Mouse (Mus musculus): ENCODE measurements around the gene Gm11096.

The Gm11096 gene

DNA sequence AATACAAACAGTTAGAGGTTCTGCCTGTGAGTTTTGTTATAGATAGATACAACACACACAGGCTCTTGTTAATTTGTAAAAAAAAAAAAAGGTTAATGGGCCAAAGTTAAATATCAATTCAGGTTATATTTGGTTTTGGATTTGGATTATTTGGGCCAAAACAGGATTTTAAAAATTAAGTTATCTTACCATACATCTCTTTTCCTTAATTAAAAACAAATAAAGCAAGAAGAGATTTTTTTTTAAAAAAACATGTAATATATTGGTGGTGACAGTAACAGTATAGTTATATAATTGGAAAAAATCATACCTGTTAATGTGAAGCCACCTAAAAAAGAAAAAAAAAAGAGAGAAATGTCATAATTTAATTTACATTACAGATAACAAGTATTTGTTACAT, at the start of gene Gm11096:
Gene Gm11096 (plus strand): TSS at position 301 of the 400 bp plus-strand sequence.
- DNase-seq (ENCODE audit: low read depth): no peak

DNA sequence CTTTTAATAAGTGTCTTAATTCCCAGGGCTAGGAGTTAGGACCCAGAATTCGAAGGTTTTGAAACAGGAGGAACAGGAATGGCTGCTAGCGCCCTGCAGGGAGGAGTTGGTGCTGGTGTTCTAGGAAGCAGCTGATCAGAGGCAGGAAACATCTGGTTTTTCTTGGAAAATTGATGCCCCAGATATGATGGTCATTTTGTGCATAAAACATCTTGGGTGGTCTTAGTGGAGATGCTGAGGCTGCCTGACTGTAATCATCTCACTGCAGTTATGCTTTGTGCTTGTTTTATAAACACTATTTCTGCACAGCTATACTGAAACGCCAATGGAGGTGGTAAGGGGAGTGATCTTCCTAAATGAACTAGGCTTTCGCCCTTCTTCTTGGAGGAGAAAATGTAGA, 48.5 kb upstream of the Gm11096 start:
- no peak for DNase-seq (ENCODE audit: low read depth)

DNA sequence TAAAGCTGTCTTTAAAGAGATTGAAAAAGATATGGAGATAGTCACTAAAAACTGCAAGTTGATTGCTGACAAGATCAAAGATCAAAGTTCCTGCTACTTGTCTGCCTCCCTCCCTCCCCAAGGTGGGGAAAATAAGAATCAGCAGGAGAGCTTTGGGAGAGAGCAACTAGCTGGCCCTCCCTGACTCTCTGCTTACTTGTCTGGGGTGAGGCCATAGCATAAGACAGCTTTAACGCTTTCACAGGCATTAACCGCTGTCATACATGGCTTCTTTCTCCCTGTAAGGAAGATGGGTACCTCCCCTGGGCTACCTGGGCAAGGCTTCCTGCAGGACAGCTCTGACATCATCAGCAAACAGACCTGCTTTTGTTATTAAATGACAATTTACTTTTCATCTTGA, 47.4 kb upstream of the Gm11096 start:
- no peak for DNase-seq (ENCODE audit: low read depth)

DNA sequence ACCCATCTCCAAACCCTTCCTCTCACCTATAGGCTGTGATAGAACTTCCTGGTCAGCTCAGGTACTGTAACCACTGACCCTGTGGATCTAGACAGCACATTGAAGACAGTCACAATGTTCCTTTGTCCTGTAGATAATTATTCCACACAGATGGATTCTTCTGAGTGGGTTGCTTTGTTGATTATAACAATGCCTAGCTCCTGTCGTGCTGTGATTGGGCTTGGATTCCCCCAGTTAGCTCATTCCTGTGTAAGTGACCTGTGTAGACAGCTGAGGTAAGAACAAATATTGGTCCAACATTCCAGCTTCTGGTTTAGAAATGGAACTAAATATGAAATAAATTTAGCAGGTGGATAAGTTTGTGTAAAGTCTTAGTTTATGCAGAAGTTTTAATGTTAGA, 44.1 kb upstream of the Gm11096 start:
- DNase-seq (ENCODE audit: low read depth): no peak

DNA sequence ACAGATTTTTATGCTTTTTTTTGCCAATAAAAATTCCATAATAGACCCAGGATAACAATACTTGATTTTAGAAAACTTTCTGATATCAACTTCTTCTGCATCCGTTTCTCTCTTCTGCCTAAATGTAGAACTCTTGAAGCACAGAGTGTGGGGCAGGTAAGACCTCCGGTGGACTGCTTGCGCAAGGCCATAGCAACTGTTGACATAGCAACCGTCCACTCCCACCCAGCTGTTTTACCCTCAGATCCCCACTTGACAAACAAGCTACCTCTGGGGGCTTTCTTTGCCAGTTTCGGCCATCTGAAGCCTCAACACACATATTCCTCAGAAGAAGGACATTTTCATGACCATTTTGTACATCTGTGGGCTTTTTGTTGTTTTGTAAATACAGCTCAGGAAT, 41.2 kb upstream of the Gm11096 start:
- no peak for DNase-seq (ENCODE audit: low read depth)

DNA sequence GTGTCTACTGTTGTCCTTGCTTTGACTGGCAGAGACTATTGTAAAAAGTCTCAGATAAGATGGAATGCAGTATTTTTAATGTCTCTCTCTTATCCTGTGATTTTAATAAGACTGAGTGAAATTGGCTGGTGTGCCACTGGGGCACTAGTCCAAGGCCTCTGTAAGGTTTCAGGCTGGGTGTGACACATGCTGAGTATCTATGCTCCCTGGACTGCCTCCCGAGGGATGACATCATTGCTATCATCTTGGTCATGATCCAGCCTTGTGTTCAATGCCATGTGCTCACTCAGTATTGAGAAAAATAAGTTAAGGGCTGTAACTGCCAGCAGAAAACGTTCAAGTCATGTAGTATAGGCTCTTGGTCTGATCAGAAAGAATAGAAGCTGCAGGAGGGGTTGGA, 38.9 kb upstream of the Gm11096 start:
- no peak for DNase-seq (ENCODE audit: low read depth)

DNA sequence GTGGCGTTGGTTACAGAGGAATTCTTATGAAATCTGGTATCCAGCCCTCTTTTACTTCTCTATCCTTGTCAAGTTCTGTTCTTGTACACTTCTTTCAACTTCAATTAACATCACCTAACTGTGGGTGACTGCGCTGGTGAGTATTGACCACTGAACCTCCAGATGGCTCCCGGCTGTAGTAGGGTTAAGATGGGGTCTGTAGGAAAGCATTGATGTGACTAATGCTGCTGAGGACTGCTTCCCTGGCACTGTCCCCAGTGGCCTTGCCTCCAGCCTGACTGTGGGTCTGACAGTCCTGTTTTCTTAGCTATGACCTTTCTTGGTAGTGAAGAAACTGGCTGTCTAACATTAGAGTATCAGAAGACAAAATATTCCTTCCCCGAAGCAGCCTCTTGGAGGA, 38.4 kb upstream of the Gm11096 start:
- DNase-seq (ENCODE audit: low read depth): no peak

DNA sequence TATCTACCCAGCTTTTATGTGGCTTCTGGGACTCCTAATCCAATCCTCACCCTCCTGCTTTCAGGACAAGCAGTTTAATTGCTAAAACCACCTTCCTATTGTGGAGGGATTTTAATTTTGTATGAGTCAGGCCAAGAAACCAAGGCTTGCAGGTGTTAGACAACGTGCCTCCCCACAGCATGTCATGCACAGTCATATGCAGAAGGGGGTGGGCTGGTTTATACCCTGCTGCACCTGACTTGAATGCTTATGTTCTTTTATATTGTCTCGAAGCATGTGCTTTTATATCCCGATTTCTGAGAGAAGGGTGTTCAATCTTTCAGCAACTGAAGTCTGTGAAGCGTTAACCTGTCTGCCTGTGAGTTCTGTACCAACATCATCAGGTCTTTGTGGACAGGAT, 37.3 kb upstream of the Gm11096 start:
- DNase-seq (ENCODE audit: low read depth): no peak

DNA sequence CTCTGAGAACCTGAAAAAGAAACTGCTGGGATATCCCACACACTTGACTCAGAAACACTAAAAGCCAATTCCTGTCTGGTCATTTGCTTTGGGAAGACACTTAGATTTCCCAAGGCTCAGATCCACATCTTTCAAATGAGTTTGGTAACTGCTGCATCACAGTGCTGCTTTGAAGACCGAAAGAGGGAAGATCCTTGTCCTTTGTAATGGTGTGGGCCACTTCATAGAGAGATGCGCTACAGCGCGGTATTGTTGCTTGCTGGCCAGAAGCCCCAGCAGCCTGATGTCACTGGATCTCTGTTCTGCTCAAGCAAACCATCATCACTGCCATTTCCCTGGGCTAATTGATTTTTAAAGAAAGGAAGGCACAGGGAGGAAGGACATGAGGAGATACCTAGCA, 28.8 kb upstream of the Gm11096 start:
- DNase-seq (ENCODE audit: low read depth): no peak

DNA sequence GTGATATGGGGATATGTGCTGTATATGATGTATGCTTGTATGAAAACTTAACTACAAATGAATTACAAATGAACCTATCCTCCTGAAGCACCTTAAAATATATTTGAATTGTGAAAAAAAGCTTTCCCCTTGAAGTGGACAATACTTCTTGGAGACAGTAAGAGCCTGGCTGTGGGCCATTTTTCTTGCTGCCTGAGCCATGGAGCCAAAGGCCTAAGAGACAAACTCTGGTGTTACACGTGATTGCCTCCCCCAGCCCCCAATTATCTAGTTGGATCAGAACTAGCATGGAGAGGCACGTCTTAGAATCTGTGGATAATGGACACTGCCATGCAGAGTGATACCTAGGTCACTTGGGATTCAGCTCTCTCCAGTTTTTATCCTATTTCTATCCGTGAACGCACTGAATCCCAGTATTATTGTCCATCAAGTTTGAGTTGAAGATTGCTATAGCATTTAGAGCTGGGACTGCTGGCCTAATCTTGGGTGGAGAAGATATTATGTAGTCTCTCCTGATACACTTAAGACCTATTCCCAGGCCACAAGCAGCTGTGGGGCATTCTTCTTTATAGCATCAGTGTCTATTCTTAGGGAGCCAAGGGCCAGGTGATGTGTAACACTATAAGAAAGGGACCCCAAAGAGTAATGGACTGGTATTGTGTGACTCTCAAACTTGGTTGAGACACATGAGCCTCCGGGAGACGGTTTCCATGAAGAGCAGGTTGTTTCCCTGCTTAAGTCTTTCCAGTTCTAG, 25.0 kb upstream of the Gm11096 start:
- no peak for DNase-seq (ENCODE audit: low read depth)

DNA sequence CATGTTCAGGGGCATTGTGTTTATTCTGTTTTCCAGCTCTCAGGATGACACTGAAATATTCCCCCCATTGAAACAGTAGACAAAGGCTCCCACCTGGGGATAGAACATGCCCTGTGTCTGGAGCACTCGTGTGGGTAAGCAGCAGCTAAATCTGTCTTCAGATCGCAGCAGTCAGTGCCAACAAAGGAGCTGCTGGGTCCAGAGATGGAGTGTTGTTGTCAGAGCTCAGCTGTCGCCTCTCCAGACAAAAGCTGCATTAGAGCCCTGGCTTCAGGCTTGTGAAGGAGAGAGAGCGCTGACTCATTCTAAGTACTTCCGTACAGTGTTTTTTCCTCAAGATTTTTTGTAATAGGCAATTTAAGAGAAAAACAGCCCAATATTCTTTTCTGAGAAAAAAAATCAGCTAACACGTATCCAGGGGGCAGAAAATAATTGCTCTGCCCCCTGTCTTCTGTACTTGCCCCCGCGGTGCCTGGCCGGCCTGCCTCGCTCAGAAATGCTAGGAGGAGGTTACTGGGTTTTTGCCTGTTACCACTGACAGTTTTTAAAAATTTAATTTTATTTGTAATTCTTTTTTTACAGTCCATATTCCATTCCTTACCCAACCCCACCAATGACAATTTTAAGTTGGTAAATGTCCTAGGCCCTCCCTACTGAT, 21.6 kb upstream of the Gm11096 start:
- no peak for DNase-seq (ENCODE audit: low read depth)

DNA sequence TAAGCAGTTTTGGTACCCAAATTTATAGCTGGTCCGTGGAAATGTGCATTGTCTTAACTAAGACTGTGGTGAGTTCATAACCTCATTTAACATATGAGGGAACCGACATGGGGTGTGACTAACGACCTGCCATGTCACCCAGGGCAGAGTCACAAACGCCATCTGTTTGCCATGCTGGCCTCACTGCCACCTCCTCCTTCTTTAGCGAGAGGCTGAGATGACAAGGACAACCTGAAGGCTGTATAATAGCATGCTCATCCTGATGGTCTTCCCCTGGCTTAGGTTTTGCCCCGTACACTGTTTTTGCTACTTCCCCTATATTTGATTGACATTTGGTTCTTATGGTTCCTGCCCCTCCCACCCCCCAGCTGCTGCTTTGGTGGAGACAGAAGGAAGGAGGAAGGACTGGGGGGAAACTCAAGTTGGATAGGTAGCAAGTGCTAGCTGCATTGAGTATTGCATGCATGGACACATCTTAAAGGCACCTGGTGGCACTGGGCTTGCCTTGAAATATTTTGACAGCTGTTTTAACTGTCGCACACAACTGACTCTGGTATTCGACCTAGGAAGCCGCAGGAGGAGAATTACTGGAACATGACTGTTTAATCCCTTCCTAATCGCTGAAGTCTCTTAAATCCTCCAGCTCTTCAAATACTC, 17.2 kb upstream of the Gm11096 start:
- no peak for DNase-seq (ENCODE audit: low read depth)

DNA sequence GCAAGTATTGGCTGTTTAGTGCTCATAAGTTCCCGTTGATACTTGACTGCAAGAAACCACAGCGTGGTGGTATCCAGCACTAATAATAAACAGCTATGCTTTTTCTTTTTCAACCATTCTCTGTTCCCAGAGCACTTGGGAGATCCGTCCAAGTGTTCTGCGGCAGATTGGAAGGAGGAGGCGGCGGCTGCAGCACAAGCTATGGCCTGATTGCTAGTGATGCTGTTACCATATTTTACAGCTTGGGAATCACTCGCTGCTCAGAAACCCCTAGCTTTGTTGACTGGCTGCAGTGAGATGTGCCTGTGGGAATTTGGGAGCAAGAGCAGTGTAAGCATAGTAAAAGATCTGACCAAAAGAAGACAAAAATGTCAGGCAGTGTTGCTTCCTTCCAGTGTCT, 14.3 kb upstream of the Gm11096 start:
- no peak for DNase-seq (ENCODE audit: low read depth)

DNA sequence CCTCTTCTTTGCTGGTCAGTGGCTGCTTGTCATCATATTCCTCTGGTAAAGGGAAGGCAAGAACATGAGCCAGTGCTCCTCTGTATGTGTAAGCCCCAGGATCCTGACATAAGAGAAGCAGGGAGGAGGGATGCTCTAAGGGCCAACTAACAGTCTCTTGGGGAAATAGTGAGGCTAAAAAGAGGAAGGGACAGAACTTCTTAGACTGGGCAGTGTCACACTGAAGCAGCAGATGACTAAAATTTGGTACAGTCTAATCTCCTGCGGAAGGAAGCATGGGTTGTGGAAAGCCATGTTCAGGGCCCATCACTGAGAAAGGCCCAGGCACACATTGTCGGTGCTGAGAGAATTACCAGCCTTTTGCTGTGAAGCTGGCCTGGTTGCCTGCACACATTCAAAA, 8.8 kb upstream of the Gm11096 start:
- no peak for DNase-seq (ENCODE audit: low read depth)

DNA sequence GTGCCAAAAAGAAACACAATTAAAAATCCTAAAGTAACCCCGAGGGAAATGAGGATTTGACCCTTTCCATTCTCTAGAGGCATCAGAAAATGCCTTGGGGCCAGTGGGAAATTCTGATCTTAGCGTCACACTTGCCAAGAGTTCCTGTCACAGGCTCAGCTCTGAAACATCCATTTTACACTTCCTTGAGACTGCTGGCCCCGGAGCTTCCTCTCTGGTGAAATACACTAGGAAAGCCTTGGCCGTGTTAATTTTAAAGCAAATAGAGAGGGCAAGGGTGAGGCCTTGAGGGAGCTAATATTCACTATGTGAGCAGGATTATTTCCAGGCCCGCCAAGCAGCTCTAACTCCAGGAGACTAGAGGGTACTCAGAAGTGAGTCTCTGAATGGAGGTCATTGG, 8.4 kb upstream of the Gm11096 start:
- no peak for DNase-seq (ENCODE audit: low read depth)

DNA sequence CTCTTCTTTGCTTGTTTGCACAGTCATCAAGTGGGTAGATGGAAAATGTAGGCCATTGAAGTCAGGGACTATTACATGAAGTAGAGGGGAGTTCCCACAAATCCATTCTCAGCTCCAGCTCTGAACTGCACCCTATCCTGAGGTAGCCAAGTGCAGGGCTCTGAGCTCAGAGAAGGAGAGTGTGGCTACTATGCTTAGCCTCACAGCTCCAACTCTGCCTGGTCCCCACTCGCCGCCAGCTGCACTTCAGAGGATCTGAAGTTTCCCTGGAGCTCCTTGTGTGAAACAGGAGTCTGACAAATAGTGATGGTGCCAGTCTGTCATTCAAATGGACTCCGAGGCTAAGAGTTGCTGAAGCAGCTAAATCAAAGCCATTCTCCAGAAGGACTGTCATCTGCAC, 13.7 kb downstream of the Gm11096 start:
- DNase-seq (ENCODE audit: low read depth): no peak

DNA sequence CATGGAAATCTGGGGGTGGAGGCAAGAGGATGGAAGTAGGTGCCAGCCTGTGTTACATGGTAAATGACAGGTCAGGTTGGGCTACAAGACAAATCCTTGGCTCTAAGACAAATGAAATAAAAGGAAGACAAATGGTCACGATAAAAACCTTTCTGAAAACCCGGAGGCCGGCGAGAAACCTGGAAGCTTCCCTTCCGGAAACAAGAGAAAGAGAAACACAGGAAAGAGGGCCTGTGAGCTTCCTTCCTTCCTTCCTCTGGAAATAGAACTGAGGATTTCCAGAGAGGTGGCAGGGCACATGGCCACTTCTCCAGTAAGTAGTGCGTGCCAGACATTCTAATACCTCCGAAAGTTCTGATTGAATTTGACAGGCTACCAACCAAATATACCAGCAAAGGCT, 14.4 kb downstream of the Gm11096 start:
- no peak for DNase-seq (ENCODE audit: low read depth)

DNA sequence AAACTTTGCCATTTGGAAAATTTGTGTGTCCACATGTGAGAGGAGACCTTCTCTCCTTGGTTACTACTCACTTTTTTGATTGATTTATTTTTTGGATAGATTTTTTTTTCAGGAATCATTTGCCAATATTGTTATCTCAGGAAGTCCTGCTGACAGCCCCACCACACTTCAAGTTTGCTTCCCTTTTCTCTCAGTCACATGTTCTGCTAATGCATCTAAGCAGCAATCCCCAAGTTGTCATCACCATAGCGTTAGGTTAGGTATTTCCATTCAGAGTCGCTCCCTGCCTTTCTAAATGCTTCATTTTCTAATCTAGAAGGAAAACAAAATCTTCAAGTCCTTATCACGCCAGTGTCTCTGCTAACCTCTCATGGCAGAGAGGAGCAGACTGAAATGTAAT, 17.8 kb downstream of the Gm11096 start:
- DNase-seq (ENCODE audit: low read depth): no peak

DNA sequence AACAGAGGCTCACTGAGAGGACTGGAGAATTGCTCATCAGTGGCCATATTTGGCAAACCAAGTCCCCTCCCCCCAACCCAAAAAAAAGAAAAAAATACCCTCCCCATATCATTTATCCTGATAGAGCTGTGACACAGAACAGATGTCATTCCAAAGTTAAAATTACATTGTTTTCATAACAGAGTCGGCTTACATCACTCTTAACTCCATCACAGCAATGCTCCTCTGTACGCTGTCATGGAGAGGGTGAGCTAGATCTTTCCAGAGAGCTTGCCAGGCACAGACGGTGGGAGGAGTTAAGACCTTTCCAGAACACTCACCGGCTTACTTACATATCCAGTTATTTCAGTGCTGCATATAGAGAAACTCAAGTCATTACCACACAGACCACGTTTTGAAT, 27.4 kb downstream of the Gm11096 start:
- no peak for DNase-seq (ENCODE audit: low read depth)

DNA sequence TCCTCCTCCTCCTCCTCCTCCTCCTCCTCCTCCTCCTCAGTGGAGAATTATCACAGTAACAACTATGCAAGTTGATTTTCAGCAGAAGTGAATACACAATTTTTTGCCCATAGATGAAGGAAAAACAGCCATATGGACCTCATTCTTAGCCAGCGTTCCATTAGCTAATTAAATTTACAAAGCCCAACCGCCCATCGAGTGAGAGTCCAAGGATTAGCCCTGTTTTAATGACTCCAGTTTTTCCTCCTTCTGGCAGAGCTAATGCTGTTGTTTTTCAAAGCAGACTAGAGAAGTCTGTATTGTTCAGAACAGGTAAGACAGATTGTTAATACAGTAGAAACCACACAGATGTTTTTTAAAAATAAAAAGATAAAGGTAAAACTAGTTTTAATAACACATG, 31.8 kb downstream of the Gm11096 start:
- no peak for DNase-seq (ENCODE audit: low read depth)

DNA sequence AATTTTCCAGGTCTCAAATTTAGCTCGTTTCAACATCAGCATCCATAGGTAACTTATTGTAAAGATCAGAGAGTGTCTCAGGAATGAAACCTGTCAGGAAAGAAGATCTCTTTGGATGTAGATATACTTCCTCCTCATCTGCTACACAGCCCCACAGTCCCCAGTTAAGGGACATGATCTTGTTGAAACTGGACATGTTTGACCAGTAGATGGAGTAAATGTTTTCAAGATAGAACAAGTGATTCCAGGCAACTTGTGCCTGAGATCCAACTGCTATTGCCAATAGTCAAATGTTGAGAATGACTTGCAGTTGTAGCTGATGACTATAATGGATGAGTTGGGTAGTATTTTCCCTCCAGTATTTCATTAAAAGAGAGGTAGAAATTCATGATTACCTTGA, 35.9 kb downstream of the Gm11096 start:
- no peak for DNase-seq (ENCODE audit: low read depth)

DNA sequence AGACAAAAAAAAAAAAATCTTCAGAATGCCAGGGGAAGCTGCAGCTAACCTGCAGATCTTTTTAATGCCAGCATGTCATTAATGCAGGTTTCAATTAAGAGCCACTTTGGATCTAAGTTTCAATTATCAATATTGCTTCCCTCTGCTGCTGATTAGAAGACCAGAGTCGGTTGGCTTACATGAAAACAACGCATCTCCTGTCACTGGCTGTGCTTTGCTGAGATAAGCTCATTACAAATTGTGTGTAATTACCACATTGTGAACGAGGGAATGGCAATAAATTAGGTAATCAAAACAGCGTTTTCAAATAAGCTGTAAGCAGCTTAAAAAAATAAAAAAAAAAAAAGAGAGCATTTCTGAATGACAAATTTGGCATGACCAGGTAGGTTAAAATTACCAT, 38.2 kb downstream of the Gm11096 start:
- DNase-seq (ENCODE audit: low read depth): no peak

DNA sequence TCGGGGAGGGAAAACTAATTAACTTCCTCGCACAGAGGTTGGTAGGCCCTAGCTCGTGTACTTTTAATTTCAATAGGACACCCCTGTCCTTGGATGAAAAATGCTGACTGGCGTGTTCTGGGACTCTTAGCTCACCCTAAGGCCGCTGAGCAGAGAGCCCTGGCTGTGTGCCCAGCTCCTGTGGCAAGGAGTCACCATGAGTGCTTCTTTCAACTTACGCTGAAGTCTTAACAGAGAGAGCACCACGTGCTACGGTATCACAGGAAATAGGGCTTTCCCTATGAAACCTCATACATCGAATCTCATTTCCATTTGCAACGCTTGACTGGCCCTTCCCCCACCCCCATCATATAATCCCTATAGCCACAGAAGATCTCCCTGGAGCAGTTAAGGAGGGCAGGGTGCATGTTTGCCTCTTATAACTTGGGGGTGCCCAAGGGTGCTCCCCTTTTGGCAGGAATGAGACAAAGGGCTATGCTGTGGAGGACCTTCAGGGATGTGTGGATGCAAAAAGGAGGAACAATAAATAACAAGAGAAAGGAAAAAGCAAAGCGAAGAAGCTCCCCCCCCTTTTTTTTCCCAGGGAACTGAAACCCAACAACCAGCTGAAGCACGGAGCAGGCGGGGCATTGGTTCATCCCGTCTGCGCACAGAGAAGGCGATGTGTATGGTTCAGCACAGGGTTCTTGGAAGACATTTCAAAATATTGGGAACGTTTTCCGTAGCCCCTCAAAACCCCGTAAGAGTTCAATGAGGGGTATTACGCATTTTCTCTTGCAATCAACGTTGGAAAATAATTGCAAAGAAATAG, 39.0 kb downstream of the Gm11096 start:
- DNase-seq (ENCODE audit: low read depth): peak; percentile 22
